Mouse (Mus musculus): ENCODE measurements around the gene Eva1c.
A peak's percentile ranks its signal among the peaks of the same experiment; 100 is the strongest.

Gene Eva1c

DNA sequence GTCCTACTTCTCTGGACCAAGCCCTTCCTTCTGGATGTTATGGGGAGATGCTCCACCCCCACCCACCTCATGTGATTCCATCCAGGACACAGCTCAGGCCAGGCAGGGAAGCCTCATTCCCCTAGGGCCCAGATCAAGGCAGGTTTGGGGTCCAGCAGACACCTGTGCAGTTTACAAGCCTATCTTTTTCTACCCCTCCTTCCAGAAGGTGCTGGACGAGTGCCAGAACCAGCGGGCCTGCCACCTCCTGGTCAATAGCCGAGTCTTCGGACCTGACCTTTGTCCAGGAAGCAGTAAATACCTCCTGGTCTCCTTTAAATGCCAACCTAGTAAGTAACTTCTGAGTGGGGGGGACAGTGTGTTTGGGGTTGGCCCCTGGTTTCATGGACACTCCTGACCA lies 42.8 kb downstream of the Eva1c start:
- no peak for DNase-seq

DNA sequence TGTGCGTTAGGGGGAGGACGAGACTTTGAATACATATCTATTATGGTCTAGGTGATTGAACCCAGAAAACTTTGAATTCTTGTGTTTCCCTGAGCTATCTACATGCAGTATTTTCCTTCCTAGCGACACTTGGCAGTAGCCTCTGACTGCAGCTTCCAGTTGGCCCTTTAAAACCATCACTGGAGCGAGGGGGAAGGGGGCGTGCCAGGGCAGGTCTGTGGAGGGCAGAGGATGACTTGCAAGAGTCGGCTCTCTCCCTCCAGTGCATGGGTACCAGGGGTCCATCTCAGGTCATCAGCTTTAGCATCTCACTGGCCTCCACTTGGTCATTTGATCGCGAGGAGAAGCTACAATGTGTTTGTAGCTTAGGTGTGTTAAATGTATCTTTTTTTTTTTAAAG lies 46.4 kb downstream of the Eva1c start:
- no peak for DNase-seq

DNA sequence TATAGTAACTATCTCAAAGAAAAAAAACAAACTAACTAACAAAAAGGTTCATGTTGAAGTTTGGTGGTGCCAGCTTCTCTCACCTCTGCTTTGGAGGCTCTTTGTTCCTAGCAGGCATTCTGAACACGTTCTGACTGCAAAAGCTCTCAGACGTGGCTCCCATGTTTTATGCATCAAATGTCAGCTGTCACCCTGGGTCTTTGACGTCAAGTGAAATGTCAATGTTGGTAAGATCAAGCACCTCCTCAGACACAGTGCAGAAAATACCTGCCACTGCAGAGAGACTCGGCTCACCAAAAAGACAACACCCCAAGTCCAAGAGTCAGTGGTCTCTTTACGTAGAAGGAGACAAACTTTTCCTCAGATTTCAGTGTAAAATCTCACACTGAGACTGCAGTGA lies 48.0 kb downstream of the Eva1c start:
- no peak for DNase-seq

DNA sequence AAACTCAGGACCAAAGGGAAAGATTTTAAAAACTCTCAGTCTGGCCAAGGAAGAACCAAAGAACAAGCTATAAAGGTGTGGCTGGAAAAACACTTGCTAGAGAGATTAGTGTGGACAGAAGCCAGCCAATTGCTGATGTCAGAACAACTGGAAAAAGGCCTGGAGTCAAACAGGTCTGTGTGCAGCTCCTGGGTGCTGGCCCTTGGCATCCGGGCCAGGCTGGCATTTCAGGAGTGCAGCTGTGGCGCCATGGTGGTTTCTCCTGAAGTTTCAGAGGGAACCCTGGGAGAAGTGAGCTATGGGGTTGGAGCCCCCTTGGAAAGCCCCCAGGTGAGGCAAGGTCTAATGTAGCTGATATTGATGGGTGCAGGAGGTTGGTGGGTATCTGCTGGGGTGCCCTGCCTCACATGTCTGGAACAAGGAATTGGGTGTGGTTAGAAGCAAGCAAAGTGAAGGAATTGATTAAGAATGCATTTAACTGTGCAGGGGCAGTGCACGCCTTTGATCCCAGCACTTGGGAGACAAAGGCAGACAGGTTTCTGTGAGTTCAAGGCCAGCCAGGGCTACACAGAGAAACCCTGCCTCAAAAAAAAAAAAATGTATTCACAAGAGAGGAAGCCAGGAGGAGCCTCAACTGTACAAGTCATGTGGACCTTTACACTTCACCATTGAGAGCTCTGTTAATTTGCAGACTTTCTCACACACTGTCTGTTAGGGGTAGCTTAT lies 51.8 kb downstream of the Eva1c start:
- DNase-seq: no peak

DNA sequence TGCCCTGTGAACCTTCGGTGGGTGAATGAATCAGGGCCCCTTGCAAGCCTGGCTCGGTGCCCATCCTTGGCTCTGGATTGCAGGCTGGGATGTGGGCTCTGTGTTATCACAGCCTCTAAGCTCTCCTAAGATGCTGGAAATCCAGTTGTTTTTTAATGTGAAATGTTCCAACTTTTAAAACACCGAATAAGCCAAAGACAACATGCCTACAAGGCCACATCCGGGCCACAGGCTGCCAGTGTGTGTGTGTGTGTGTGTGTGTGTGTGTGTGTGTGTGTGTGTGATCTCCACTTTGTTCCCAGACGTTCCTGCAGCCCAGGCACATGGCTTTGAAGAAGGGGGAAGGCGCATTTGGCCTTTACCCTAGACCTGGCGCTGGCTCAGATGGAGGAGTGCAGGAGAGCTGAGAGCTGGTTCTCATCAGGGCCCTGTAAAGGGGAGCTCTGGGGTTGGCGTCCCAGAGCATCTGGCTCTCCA lies 56.0 kb downstream of the Eva1c start:
- DNase-seq: peak; percentile 32

DNA sequence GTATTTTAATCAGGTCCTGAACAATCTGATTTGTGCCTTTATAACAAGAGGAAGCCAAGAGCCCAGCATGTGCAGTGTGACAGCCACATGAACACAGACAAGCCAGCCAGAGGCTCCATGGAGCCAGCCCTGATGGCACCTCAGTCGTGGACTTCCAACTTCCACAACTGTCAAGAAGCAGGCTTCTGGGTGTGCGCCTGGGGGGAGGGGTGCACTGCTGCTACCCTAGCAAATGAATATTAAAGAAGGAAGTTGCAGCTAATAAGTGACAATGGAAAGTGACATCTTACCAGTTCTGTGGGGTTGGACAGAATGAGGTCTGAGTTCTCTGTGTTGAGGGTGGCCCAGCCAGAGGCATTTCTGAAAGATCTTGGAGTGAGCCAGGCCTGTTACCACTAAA lies 58.8 kb downstream of the Eva1c start:
- DNase-seq: peak; percentile 38

DNA sequence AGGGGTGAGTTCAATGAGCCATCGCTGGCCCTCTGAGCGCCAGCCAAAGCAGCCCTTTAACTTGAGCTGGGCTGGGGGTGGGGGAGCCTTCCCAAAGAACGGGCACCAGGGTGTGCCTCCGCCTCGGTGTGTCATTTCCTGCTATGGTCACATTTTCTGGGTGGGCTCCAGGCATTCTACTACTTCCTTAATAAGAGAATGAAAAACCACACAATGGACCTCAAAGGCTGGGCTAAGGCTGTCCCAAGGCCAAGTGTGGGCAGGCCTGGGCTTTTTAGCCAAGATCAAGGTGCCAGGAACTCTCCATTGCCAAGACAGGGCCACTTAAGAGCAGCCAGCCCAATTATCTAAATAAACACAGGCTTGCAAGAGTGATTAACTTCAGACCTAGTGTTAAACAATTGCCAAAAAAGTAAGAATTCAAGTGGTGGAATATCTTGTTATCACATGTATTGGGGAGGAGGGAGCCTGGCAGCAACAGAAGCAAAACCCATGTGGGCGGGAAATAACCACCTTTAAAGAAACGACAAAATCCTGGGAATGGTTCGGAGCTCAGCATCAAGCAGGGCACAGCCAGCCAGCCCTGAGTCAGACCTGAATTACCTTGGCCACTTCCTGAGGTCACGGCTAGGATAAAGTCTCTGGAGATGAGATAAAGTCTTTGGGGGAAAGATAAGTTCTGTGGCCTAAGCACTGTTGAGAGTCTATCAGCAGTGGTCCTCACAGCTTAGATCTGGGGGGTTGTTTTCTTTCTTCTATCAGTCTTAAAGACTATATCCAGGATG lies 59.5 kb downstream of the Eva1c start:
- DNase-seq: peak; percentile 84

DNA sequence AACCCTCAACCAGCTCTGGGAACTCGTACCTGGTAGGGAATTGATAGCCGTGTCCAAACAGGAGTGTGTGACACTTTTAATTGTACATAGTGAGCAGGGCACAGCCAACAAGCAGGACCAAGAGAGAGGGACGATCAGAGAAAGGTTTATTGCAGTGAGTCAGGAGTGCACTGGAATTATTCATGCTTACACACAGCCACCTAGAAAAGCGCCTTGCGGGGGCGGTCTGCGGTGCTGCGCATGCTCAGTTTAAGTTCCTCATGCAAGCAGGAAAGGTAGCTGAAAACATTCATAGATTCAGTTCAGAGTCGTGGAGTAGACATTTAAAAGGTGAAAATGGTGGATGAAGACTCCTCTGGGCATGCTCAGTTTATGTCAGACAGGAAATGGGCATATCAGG lies 64.2 kb downstream of the Eva1c start:
- DNase-seq: no peak

DNA sequence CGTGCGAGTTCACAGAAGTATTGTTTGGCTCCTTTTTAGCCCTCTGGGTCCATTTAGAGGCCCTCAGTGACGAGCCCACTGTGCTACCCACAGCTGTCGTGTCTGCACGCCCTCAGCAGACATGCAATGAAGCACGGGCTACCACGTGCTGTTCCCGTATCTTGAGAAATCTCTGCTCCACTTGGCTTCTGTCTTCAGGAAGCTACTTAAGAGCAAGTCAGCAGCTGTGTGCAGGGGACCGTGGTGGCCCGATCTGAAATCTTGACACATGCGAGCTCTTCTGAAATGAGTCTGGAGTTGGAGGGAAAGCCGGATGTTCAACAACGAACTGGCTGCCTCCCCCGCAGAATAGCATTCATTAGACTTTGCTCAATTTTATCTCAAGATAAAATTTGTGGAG lies 65.1 kb downstream of the Eva1c start:
- peak; percentile 60 for DNase-seq

DNA sequence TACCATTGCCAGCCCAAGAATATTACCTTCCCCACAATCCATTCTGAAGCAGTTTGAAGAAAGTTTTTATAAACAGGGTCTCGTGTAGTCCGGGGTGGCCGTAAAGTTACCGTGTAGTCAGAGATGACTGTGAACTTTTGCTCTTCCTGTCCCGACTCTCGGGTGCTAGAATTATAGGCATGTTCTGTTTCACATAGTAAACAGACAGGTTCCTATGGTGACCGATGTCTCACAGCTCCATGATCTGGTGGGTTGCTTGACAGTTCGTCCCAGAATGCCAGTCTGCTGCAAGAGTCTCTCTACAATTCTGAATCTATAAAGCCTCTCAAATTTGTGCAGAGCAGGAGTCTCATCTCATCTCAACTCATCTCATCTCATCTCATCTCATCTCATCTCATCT lies 65.6 kb downstream of the Eva1c start:
- DNase-seq: peak; percentile 31

DNA sequence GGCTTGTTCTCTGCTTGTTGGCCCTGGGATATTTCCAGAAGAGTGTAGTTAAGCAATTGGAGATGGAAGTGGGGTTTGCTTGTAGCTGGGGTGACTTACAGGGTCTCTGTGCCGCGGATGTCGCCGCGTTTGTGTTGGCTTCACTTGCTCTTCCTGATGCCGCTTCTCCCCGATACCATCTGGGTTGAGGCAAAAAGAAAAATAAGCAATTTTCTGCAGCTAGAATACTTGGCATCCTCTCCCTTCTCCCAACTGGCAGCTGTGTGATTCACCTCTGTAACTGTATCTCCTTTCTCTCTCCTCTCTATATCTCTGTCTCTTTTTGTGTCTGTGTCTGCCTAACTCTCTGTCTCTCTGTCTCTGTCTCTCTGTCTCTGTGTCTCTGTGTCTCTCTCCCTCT lies 66.5 kb downstream of the Eva1c start:
- no peak for DNase-seq

DNA sequence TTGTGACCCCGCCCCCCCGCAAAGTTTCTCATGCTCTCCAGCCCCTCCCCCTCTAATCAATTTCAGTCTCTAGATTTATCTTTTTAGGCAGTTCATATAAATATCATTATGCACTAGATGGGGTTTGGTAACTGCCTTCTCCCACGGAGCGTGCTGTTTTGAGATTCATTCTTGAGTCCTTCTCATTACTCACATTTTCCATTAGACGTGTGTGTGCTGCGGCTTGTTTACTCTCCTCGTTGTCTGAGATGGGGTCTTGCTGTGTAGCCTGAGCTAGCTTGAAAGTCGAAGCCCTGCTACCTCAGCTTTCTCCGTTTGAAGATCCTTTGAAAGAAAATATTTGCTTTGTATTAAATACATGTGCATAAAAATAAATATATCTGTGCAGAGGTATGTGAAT lies 67.3 kb downstream of the Eva1c start:
- no peak for DNase-seq

DNA sequence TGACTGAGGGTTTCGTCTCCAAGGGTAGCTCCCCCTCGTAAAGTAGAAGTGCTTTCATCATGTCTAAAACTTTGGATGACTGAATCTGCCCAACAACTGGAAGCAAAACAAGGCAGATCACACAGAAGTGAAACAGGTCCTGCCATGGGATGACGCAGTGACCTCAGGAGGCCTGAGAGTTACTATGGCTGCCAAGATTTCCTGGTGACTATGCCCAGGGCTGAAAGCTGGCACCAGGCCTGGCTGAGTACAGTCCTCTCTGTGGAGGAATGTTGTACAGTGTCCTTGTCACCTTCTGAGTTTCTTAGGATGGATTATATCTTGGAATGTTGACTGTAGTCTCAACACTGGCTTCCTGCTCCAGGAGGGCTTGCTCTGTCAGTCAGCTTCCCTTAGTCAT lies 71.1 kb downstream of the Eva1c start:
- peak; percentile 60 for DNase-seq

DNA sequence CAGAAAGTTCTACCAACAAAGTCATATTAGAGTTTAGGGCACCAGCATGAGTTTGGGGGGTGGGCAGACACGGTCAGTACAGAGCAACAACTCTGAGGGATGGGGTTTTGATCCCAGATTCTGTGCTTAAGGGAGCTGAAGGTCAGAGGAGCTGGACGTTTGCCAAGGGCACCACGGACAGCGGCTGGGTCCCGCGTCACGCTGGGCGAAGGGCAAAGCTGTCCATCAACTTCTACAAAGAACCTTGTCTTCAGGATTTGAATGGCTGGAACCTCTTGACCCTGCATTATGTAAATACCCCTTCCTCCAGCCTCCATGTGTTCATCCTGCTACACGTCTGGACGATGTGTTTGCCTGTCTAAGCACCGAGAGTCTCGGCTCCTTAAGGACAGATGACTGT lies 73.0 kb downstream of the Eva1c start:
- peak; percentile 40 for DNase-seq

DNA sequence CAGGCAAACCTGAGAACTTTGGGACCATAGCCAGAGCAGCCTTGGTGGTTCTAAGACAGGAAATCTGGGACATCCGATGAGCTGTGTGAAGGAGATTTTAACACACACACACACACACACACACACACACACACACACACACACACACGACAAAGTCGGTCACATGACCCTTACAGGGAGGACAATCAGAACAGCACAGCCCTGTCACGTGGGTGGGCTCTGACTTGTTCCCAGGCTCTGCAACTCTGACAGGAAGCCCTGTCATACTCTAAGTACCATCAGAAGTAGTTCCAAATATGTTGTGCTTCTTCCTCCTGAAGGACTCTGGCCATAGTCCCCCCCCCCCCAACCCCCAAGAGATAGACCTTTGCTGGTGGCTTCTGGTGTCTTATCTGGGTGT lies 74.8 kb downstream of the Eva1c start:
- peak; percentile 46 for DNase-seq

DNA sequence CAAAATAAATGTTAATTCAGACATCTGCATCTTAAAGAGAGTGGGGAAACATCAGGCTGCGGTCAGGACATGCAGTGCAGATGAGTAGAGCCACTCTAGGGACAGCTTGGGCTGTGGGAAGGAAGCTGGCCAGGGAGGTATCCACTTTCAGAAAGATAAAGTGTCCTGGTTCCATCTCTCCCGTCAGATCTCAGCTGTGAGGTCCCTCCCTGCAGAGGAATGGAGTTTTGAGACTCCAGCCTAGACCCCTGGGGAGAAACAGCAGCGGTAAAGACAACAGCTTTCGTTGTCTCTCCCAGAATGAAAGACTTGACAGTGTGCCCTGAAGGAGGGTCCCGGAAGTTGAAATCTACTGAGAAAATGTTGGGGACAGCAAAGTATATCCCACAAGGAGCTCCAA lies 76.8 kb downstream of the Eva1c start:
- no peak for DNase-seq

DNA sequence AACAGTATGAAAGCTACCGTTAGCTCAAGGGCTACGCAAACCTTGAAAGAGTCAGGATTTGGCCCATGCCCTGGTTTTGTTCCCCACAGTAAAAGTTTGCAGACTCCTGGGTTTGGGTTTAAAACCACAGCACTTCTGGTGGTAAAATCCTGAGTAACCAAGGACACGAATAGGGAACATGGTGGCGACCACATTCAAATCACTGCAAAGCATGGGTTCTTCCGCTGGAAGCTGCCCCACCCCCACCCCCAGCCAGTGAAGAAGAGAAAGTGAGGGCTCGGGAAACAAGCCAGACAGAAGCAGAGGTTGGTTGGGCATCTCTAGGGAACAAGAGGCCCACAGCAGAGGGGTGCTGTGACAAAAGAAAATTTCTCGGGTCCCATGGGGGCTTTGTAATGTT lies 80.7 kb downstream of the Eva1c start:
- no peak for DNase-seq

DNA sequence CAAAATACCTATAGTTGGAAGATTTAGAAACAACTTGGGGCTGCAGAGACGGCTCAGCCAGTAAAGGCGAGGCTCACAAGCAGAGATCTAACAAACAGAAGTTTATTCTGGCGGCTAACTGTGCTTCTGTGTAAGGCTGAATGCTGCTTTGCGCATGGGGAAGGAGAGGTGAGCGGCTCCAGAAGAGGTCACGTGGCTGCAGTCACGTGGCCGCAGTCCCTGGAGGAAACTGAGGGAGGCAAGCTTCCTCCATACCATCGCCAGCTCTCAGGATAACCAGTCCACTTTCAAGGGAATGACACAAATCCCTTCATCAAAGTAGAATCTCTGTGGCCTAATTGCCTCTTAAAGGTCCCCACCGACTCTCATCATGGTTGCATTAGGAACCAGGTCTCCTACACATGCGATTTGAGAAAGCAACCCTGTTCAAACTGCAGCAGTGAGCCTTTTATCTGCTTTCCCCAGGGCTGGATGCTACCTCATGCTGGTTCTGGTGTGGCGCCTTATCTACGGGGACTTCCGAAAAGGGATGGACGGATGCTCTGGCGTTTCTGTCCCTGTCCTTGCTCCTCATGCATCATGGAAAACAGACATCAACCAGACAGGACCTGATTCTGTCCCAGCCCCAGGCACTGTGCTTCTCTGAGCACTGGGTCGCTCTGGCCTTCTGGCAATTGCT lies 84.5 kb downstream of the Eva1c start:
- no peak for DNase-seq

DNA sequence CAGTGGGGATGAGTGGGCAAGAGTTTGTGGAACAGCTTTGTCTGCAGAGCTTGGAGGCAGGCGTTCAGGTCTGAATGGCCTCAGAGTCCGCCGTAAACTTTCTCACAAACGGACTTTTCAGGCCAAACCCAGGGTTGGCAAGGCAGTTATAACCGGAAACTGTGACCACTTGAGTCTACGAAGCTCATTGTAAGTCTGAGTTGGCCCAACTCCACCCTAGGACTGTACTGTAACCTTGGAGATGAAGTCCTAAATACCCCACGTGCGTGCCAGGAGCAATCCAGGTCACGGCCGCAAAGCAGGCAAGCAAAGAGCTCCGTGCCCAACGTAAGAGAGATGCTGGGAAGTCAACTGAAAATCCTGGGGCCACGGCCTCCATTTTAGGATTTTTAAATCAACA lies 85.2 kb downstream of the Eva1c start:
- peak; percentile 43 for DNase-seq

DNA sequence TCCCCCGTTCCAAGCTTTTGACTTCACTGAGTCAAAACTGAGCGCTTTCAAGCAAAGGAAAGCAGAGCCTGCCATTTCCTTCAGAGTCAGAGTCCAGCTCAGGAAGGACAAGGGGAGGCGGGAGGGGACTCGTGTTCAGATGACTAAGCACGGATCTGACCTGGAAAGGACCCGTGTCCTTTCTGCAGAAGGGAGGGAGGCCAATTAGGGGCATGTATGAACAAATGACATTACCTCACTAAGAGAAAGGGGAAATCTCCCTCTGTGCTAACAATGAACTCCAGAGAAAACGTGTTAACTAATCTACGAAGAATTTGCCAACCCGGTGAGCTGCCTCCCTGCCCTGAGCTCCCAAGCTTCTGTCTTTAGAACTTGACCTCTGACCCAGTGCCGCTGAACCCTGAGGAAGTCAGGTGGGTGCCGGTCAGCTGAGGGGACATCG lies 89.5 kb downstream of the Eva1c start:
- peak; percentile 55 for DNase-seq

DNA sequence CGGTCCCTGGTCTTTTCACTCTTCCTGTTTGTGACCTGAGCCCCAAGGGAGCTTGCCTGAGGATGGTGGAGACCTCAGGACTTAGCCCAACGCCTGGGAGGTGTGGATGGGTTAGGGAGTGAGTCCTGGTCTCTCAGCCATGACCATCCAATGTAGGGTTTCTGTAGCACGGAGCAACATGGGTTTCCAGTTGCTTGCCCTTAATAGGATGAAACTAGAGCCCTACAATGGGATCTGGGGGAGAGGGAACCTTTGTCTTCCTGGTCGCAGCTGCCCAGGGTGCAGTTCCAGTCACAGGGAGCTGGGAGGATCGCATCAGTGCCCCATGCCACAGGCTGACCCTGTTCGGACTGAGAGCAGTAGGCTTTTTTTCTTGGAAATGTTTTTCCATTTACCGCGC lies 90.6 kb downstream of the Eva1c start:
- DNase-seq: no peak

DNA sequence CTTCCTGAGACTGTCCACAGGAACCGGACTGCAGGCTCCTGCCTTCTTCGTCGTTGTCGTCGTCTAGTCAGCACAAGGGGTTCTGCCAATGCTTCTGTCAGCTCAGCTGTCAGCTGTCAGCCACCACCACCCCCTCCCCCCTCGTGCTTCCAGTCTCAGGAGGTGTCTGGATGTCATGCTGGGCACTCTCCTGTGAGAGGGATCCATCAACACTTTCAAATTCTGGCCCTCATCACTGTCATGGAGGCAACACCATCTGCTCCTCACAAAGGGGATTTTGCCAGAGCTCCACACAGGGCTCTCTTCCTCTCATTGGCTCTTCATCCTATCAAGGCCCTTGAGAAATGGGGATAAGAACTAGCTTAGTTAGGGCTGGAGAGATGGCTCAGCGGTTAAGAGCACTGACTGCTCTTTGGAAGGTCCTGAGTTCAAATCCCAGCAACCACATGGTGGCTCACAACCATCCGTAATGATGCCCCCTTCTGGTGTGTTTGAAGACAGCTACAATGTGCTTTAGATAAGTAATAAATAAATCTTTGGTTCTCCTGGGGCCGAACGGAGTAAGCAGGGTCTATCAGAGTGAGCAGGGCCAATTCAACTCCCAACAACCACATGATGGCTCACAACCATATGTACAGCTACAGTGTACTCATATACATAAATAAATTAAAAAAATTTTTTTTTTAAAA lies 95.1 kb downstream of the Eva1c start:
- peak; percentile 68 for DNase-seq

Measured in lung, postnatal 10 days (tissue).